Mouse (Mus musculus) bone marrow macrophage, adult 2 months (primary cell): ENCODE measurements at regions not wholly inside any gene's neighbourhood (a gene's known extent, or its start where the extent isn't known, plus 50 kb on each side); places are given as distances from the start of the nearest gene placed in this dataset.

Source experiments
- H3K27ac ChIP-seq: 2 replicates; pipeline ENCODE4 v1.5.1; 2012; ENCODE audit warnings: low read depth, low read length; ENCODE audit not compliant: insufficient read depth
- H3K4me1 ChIP-seq: 2 replicates; pipeline ENCODE4 v1.6.1; 2012; ENCODE audit warnings: low read length; ENCODE audit not compliant: control insufficient read depth, insufficient read depth
- H3K4me3 ChIP-seq: 2 replicates; pipeline ENCODE4 v1.5.1; 2012; ENCODE audit warnings: mild to moderate bottlenecking, low read length, moderate library complexity; ENCODE audit not compliant: insufficient read depth
- CTCF ChIP-seq: IDR thresholded peaks from 2 replicates; pipeline ENCODE4 v1.5.1; 2012; ENCODE audit warnings: low read depth, mild to moderate bottlenecking, low read length, moderate library complexity
- POLR2A ChIP-seq: IDR thresholded peaks from 2 replicates; pipeline ENCODE4 v1.6.1; 2012; ENCODE audit warnings: mild to moderate bottlenecking, low read depth, low read length, borderline replicate concordance

- H3K27ac ChIP-seq, result no peak overlapping the region
- TF ChIP-seq CTCF (no peak), POLR2A (no peak)
- peaks cover 54% of the 10 kb centered on the region for H3K4me1 ChIP-seq
- no peak overlapping the region for H3K4me3 ChIP-seq
Measured at GRCm38 (mm10) chr2:167800648-167801245, 111.1 kb upstream of the Tmem189 start.

- H3K4me1 ChIP-seq, result peaks cover 45% of the 10 kb centered on the region
- H3K4me3 ChIP-seq, result no peak overlapping the region
- TF ChIP-seq POLR2A (no peak), CTCF (no peak)
- peak overlapping the region; percentile 93 for H3K27ac ChIP-seq
Measured at GRCm38 (mm10) chr2:167799629-167800387, 110.2 kb upstream of the Tmem189 start.

- Histone ChIP-seq H3K4me1 (peaks cover 41% of the 10 kb centered on the region), H3K4me3 (no peak overlapping the region), H3K27ac (peak overlapping the region; percentile 93)
- TF ChIP-seq POLR2A (no peak), CTCF (no peak)
Measured at GRCm38 (mm10) chr2:167798969-167799513, 109.4 kb upstream of the Tmem189 start.

- Histone ChIP-seq H3K27ac (0 out of 2 replicates have a peak overlapping the region, but pooled peaks have one; percentile 16), H3K4me1 (peaks cover 38% of the 10 kb centered on the region), H3K4me3 (no peak overlapping the region)
- TF ChIP-seq POLR2A (no peak), CTCF (no peak)
Measured at GRCm38 (mm10) chr2:167798076-167798782, 108.6 kb upstream of the Tmem189 start.

GRCm38 (mm10) chr2:167795491-167795890 lies 105.9 kb upstream of the Tmem189 start:
- TF ChIP-seq POLR2A, result no peak
- H3K4me1 ChIP-seq, result peaks cover 18% of the 10 kb centered on the region
- H3K4me3 ChIP-seq, result no peak overlapping the region
- no peak overlapping the region for H3K27ac ChIP-seq

- Histone ChIP-seq H3K4me3 (no peak overlapping the region), H3K4me1 (peaks cover 8% of the 10 kb centered on the region), H3K27ac (no peak overlapping the region)
- TF ChIP-seq POLR2A, result no peak
- no peak for TF ChIP-seq CTCF
Measured at GRCm38 (mm10) chr2:167793916-167794315, 104.3 kb upstream of the Tmem189 start.

GRCm38 (mm10) chr2:167792753-167793152 lies 103.1 kb upstream of the Tmem189 start:
- TF ChIP-seq CTCF, result no peak
- H3K4me3 ChIP-seq, result no peak overlapping the region
- H3K27ac ChIP-seq, result no peak overlapping the region
- H3K4me1 ChIP-seq, result peaks cover 2% of the 10 kb centered on the region; the same call in 1 of the 2 replicates

- Histone ChIP-seq H3K4me3 (no peak overlapping the region), H3K4me1 (peaks cover 2% of the 10 kb centered on the region; the same call in 1 of the 2 replicates), H3K27ac (no peak overlapping the region)
- no peak for TF ChIP-seq CTCF
- no peak for TF ChIP-seq POLR2A
Measured at GRCm38 (mm10) chr2:167792330-167792729, 102.7 kb upstream of the Tmem189 start.

GRCm38 (mm10) chr2:167789471-167789923 lies 99.9 kb upstream of the Tmem189 start:
- no peak overlapping the region for H3K4me3 ChIP-seq
- H3K4me1 ChIP-seq, result peaks cover 2% of the 10 kb centered on the region; the same call in 1 of the 2 replicates
- H3K27ac ChIP-seq, result no peak overlapping the region
- no peak for TF ChIP-seq CTCF
- no peak for TF ChIP-seq POLR2A

GRCm38 (mm10) chr2:167786951-167787350 lies 97.3 kb upstream of the Tmem189 start:
- no peak for TF ChIP-seq CTCF
- TF ChIP-seq POLR2A, result no peak
- Histone ChIP-seq H3K4me3 (no peak overlapping the region), H3K27ac (no peak overlapping the region), H3K4me1 (peaks cover 5% of the 10 kb centered on the region)
